Mouse (Mus musculus) heart, embryonic 16.5 days (tissue): Measurements from ENCODE around the gene Wdr31. TPM values are rescaled to one million over a fixed set of nuclear protein-coding genes. Genes with fewer than 3 reads are reported as not detected.

Experiments used
- polyA plus RNA-seq: library from polyadenylated mRNA; unstranded; fragments of >200 nt; fragmentation: Nextera tagmentation; extraction: Ambion mirVana; gene quantifications from 2 replicates; pipeline ENCODE4 v1.2.1, GENCODE M21; 2015

Gene Wdr31
- polyA plus RNA-seq, 1 experiment from 2014 or later: 3.1 TPM

Other genes starting within 250 kb of the Wdr31 start
- 4.9 and 5.7 TPM in 2 replicates for gene Zfp37, start 239.8 kb downstream of the Wdr31 start, polyA plus RNA-seq
- gene Slc31a2, start 208.3 kb downstream of the Wdr31 start, polyA plus RNA-seq: 23.8 and 24.8 TPM in 2 replicates
- 18.0 and 18.9 TPM in 2 replicates for gene Fkbp15, start 110.3 kb downstream of the Wdr31 start, polyA plus RNA-seq
- 42.3 and 43.0 TPM in 2 replicates for gene Slc31a1, start 110.2 kb downstream of the Wdr31 start, polyA plus RNA-seq
- gene Cdc26, start 62.3 kb downstream of the Wdr31 start, polyA plus RNA-seq: 83.0 and 85.5 TPM in 2 replicates
- 12.8 and 15.0 TPM in 2 replicates for gene Prpf4, start 62.1 kb downstream of the Wdr31 start, polyA plus RNA-seq
- gene Rnf183, start 35.6 kb downstream of the Wdr31 start, polyA plus RNA-seq: 0.17 and 0.26 TPM in 2 replicates
- gene Bspry, start 9.2 kb upstream of the Wdr31 start, polyA plus RNA-seq: 3.4 and 6.3 TPM in 2 replicates
- 9.6 and 10.0 TPM in 2 replicates for gene Hdhd3, start 32.6 kb upstream of the Wdr31 start, polyA plus RNA-seq
- gene Alad, start 49.0 kb upstream of the Wdr31 start, polyA plus RNA-seq: 57.6 and 69.8 TPM in 2 replicates
- gene Pole3, start 54.2 kb upstream of the Wdr31 start, polyA plus RNA-seq: 47.8 and 51.4 TPM in 2 replicates
- 0.32 and 0.41 TPM in 2 replicates for gene 4933430I17Rik, start 54.5 kb upstream of the Wdr31 start, polyA plus RNA-seq
- 62.8 and 63.1 TPM in 2 replicates for gene Rgs3, start 89.0 kb upstream of the Wdr31 start, polyA plus RNA-seq